Mouse (Mus musculus) frontal cortex, postnatal 36 days (tissue): ENCODE results near the gene Celf2.
"Not testable (repeated sequence)": the region's sequence is repeated elsewhere in the genome, so short reads cannot be mapped to it uniquely, and the experiment has no call there.

Experiments
- DNase-seq, 2 experiments: peaks; one replicate each; pipeline ENCODE4 v3.0.0; 2022; ENCODE audit warnings: low spot score in 2 of 2

Gene Celf2

GRCm38 (mm10) chr2:7509463-7509862, at the start of gene Celf2:
Gene Celf2 (minus strand): TSS chr2:7509563.
- DNase-seq, result not testable (repeated sequence)

GRCm38 (mm10) chr2:7555144-7555892, 46.0 kb upstream of the Celf2 start:
- no peak for DNase-seq

- DNase-seq, result no peak
Observed at GRCm38 (mm10) chr2:7554601-7555000, 45.2 kb upstream of the Celf2 start.

GRCm38 (mm10) chr2:7552887-7553286, 43.5 kb upstream of the Celf2 start:
- no peak for DNase-seq

- no peak for DNase-seq
Observed at GRCm38 (mm10) chr2:7548886-7549285, 39.5 kb upstream of the Celf2 start.

GRCm38 (mm10) chr2:7534615-7535204, 25.3 kb upstream of the Celf2 start:
- DNase-seq, result no peak

GRCm38 (mm10) chr2:7534195-7534594, 24.8 kb upstream of the Celf2 start:
- DNase-seq, result no peak

- DNase-seq, result peak in 1 of 2 experiments; percentile 55
Observed at GRCm38 (mm10) chr2:7531185-7531960, 22.0 kb upstream of the Celf2 start.

- peak in 1 of 2 experiments; percentile 47 for DNase-seq
Observed at GRCm38 (mm10) chr2:7530461-7531184, 21.3 kb upstream of the Celf2 start.

GRCm38 (mm10) chr2:7529637-7530036, 20.3 kb upstream of the Celf2 start:
- DNase-seq, result peak; percentile 55 to 75

- DNase-seq, result no peak
Observed at GRCm38 (mm10) chr2:7526696-7527095, 17.3 kb upstream of the Celf2 start.

GRCm38 (mm10) chr2:7519473-7519872, 10.1 kb upstream of the Celf2 start:
- no peak for DNase-seq

GRCm38 (mm10) chr2:7493420-7493819, 15.9 kb downstream of the Celf2 start:
- no peak for DNase-seq

GRCm38 (mm10) chr2:7484974-7485373, 24.4 kb downstream of the Celf2 start:
- DNase-seq, result no peak

GRCm38 (mm10) chr2:7482062-7482461, 27.3 kb downstream of the Celf2 start:
- peak in 1 of 2 experiments; percentile 30 for DNase-seq

GRCm38 (mm10) chr2:7460329-7461056, 48.9 kb downstream of the Celf2 start:
- no peak for DNase-seq

GRCm38 (mm10) chr2:7438721-7439282, 70.6 kb downstream of the Celf2 start:
- peak; percentile 36 to 79 for DNase-seq

- DNase-seq, result no peak
Observed at GRCm38 (mm10) chr2:7426481-7426880, 82.9 kb downstream of the Celf2 start.

- DNase-seq, result peak in 1 of 2 experiments; percentile 79
Observed at GRCm38 (mm10) chr2:7400530-7400929, 108.8 kb downstream of the Celf2 start.

- DNase-seq, result peak; percentile 45 to 57
Observed at GRCm38 (mm10) chr2:7395935-7396334, 113.4 kb downstream of the Celf2 start.

- DNase-seq, result no peak
Observed at GRCm38 (mm10) chr2:7395473-7395872, 113.9 kb downstream of the Celf2 start.
